Mouse (Mus musculus) limb, embryonic 14.5 days (tissue): ENCODE measurements at regions not wholly inside any gene's neighbourhood (a gene's known extent, or its start where the extent isn't known, plus 50 kb on each side); places are given as distances from the start of the nearest gene placed in this dataset.

Experiments used
- ATAC-seq: fragments of 200-750 bp; cut with Nextera tagmentation; 2 replicates; pipeline ENCODE4 v1.8.0; 2017; ENCODE audit warnings: low read depth, moderate number of reproducible peaks, moderate TSS enrichment; ENCODE audit not compliant: low FRiP score
- DNase-seq: peaks from one replicate; pipeline ENCODE4 v3.0.0-alpha.2; 2015; ENCODE audit warnings: low spot score
- H3K27ac ChIP-seq: fragments of 300-500 bp; sonication (generic); replicated peaks from 2 replicates; pipeline ENCODE4 v1.5.1; 2014; ENCODE audit warnings: low read depth, mild to moderate bottlenecking, low read length, moderate library complexity, mixed read lengths
- H3K27me3 ChIP-seq: fragments of 300-500 bp; sonication (generic); 2 replicates; pipeline ENCODE4 v1.6.1; 2014; ENCODE audit warnings: low read length, mixed read lengths; ENCODE audit not compliant: control insufficient read depth, insufficient read depth
- H3K36me3 ChIP-seq: fragments of 300-500 bp; sonication (generic); 2 replicates; pipeline ENCODE4 v1.6.1; 2014; ENCODE audit warnings: mild to moderate bottlenecking, low read length, moderate library complexity, mixed read lengths; ENCODE audit not compliant: control insufficient read depth, insufficient read depth
- H3K4me1 ChIP-seq: fragments of 300-500 bp; sonication (generic); 2 replicates; pipeline ENCODE4 v1.6.1; 2014; ENCODE audit warnings: antibody characterized with exemption, low read length, mixed read lengths; ENCODE audit not compliant: control insufficient read depth, insufficient read depth
- H3K4me2 ChIP-seq: fragments of 300-500 bp; sonication (generic); replicated peaks from 2 replicates; pipeline ENCODE4 v1.6.1; 2014; ENCODE audit warnings: low read depth, mild to moderate bottlenecking, low read length, moderate library complexity; ENCODE audit not compliant: severe bottlenecking
- H3K4me3 ChIP-seq: fragments of 300-500 bp; sonication (generic); replicated peaks from 2 replicates; pipeline ENCODE4 v1.5.1; 2014; ENCODE audit warnings: low read length
- H3K9ac ChIP-seq: fragments of 300-500 bp; sonication (generic); 2 replicates; pipeline ENCODE4 v1.6.1; 2014; ENCODE audit warnings: mild to moderate bottlenecking, low read depth, low read length, moderate library complexity; ENCODE audit not compliant: severe bottlenecking
- H3K9me3 ChIP-seq: fragments of 300-500 bp; sonication (generic); 2 replicates; pipeline ENCODE4 v1.6.1; 2016; ENCODE audit warnings: low read length; ENCODE audit not compliant: control insufficient read depth
- POLR2A ChIP-seq: fragments of 200-500 bp; IDR thresholded peaks from 2 replicates; pipeline ENCODE4 v1.8.0; 2012; ENCODE audit warnings: inconsistent platforms, mild to moderate bottlenecking, moderate library complexity, borderline replicate concordance; ENCODE audit not compliant: insufficient read depth, insufficient read length; ENCODE audit errors: extremely low read depth
- WGBS: fragments of 180-500 bp; shearing (Covaris S2); extraction: QIAGEN DNeasy Blood & Tissue Kit; methylation state at CpG from one replicate; pipeline ENCODE4 v1.1.7; 2014; 5-methylcytosine and 5-hydroxymethylcytosine counted together

- DNase-seq (peak; percentile 34), ATAC-seq (no peak)
- Histone ChIP-seq H3K9ac (no peak overlapping the region), H3K4me2 (no peak overlapping the region), H3K4me3 (no peak overlapping the region), H3K4me1 (0 out of 2 replicates have a peak, but pooled peaks cover 3% of the 10 kb centered on the region), H3K36me3 (no peaks in the 10 kb centered on the region), H3K27ac (0 out of 2 replicates have a peak overlapping the region, but pooled peaks have one; percentile 19), H3K9me3 (no peaks in the 10 kb centered on the region), H3K27me3 (no peaks in the 10 kb centered on the region)
- no peak for TF ChIP-seq POLR2A
- 38% methylated on average over 4 of the region's 4 CpGs for WGBS
These were observed 104.4 kb upstream of the Prr30 start for GRCm38 (mm10) chr14:101304487-101305032.

DNA sequence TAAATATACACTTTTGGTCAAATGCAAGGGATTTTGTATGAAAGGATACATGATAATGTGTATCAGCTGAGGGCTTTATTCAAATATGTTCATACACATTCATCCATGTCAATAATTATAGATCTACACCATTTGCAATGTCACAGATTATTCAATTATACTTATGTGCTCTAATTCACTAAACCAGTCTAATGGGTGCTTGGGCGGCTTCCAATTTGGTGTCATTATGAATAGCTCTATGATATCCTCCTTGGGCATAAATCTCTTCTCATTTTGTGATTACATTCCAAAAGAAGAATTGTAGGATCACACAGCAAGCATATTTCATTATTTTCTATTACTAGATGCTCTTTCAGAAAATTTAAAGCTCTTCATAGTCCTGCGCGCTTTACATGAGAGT, 97.7 kb upstream of the Prr30 start:
- no peaks in the 10 kb centered on the region for H3K4me1 ChIP-seq
- no peak overlapping the region for H3K9ac ChIP-seq
- ATAC-seq, result no peak
- TF ChIP-seq POLR2A, result no peak
- 95% methylated on average over 3 of the region's 3 CpGs for WGBS
- H3K9me3 ChIP-seq, result no peaks in the 10 kb centered on the region
- no peaks in the 10 kb centered on the region for H3K27me3 ChIP-seq
- H3K36me3 ChIP-seq, result no peaks in the 10 kb centered on the region
- no peak overlapping the region for H3K4me3 ChIP-seq
- no peak overlapping the region for H3K27ac ChIP-seq
- no peak for DNase-seq
- no peak overlapping the region for H3K4me2 ChIP-seq

DNA sequence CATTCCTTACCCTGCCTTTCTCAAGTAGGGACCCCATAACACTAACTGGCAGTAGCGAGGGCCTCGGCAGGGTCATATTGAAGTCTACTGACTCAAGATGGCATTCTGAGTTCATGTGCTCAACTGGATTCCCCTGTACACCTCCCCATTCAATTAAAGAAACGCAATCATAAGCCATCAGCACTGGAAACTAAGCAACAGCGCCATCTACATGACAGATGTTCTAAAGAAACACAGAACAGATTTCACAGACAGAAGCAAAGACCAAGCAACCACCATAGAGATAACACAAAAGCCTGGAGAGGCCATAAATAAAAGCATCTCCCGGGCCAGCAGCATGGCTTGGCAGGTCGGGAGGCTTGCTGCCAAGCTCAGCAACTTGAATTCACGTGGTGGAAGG, 94.6 kb upstream of the Prr30 start:
- H3K27ac ChIP-seq, result no peak overlapping the region
- H3K9me3 ChIP-seq, result no peaks in the 10 kb centered on the region
- WGBS, result 22% methylated on average over 7 of the region's 7 CpGs
- no peak overlapping the region for H3K9ac ChIP-seq
- H3K4me1 ChIP-seq, result no peaks in the 10 kb centered on the region
- H3K36me3 ChIP-seq, result no peaks in the 10 kb centered on the region
- no peaks in the 10 kb centered on the region for H3K27me3 ChIP-seq
- DNase-seq (peak; percentile 65), ATAC-seq (no peak)
- H3K4me2 ChIP-seq, result no peak overlapping the region
- no peak overlapping the region for H3K4me3 ChIP-seq
- TF ChIP-seq POLR2A, result no peak

DNA sequence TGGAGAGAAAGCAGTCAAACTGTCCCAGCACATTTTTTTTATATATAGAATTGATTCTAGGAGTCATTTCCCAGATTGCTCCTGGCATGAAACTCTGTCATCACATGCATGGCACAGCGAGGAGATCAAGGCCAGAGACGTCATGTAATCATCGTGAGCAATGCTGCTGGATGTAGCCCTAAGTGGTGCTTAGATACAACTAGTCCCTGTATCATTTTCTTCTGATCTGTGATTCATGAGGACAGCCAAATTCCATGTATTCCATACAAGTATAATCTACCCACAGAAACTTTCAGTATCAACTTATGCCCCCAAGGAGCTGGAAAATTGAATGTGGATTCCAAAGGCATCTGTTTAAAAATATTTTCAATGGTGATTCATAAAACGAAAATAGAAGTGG, 87.6 kb upstream of the Prr30 start:
- no peak overlapping the region for H3K27ac ChIP-seq
- no peak for TF ChIP-seq POLR2A
- no peak overlapping the region for H3K9ac ChIP-seq
- H3K9me3 ChIP-seq, result no peaks in the 10 kb centered on the region
- H3K4me1 ChIP-seq, result no peaks in the 10 kb centered on the region
- WGBS, result 72% methylated on average over 4 of the region's 4 CpGs
- DNase-seq, result no peak
- no peaks in the 10 kb centered on the region for H3K36me3 ChIP-seq
- no peak for ATAC-seq
- H3K4me2 ChIP-seq, result no peak overlapping the region
- H3K4me3 ChIP-seq, result no peak overlapping the region
- H3K27me3 ChIP-seq, result no peaks in the 10 kb centered on the region

DNA sequence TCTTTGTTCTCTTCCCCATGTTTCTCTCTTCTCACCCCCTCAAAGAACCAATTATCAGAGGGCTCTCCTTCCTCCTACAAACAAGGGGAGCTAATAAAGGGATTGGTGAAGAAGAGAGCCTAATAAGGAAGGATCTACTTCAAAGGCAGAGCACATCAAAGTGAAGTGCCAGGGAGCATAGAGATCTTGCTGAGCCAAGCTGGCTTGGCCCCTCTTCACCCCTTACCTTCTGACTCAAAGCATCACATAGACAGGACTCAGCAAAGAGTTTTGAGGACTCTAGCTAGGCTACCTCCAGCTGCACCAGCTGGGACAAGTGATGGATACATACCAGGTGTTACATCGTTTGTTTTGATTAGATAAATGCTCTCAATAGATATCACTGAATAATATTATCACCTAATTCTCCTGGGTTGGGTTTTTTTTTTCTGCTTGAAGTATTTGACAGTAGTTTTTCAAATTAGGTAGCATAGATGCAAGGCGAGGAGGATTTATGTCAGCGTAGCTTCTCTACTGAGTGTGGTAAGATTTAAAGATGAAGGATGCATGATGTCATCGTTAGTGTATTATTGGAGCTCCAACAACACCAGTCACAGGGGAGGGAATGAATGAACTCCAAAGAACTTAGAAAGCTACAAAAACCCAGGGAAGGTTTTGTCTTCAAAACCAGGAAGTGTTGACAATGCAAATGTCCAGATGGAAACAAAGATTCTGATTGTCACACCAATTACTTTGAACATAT, 69.1 kb upstream of the Prr30 start:
- ATAC-seq (no peak), DNase-seq (no peak)
- TF ChIP-seq POLR2A, result no peak
- no peak overlapping the region for H3K9ac ChIP-seq
- H3K4me2 ChIP-seq, result no peak overlapping the region
- H3K9me3 ChIP-seq, result no peaks in the 10 kb centered on the region
- H3K4me3 ChIP-seq, result no peak overlapping the region
- no peak overlapping the region for H3K27ac ChIP-seq
- H3K36me3 ChIP-seq, result no peaks in the 10 kb centered on the region
- H3K27me3 ChIP-seq, result no peaks in the 10 kb centered on the region
- 51% methylated on average over 4 of the region's 4 CpGs for WGBS
- H3K4me1 ChIP-seq, result no peaks in the 10 kb centered on the region
